Mouse (Mus musculus): ENCODE data around the gene Stpg1.

Stpg1 gene

DNA sequence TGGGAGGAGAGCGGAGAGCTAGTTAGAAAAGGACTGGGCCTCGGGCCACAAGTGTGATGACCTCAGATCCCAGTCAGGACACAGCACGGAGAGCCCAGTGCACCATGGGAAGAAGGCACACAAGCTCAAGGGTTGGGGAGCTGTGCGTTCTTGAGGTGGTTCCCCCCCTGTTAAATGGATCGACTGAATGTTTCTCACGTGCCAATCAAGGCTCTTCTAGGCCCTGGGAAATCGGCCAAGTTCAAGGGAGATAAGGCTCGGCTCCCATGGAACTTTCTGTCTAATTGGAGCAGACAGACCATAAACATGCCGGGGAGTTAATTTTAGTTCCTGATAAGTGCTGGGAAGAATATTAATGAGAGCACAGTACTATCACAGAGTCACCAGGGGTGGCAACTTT is 70.8 kb downstream of the Stpg1 start:
- no peak for DNase-seq

DNA sequence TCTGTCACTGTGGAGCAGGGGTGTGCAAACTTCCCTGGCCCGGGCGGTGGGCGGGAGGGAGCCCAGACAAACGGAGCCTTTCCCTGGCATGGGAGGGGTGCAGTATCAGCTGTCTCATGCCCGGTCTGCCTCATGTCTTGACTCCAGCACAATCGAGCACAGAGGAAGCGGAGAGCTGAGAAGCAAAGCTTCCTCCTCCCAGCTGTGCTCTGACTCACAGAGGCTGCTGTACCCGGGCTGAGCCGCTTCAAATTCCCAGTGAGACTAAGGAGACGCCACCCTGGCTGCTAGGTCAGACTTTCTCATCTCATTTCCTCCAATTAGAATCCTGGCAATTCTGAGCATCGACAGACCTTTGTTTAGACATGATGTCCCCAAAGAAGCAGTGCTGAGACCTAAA is 72.5 kb downstream of the Stpg1 start:
- no peak for DNase-seq

DNA sequence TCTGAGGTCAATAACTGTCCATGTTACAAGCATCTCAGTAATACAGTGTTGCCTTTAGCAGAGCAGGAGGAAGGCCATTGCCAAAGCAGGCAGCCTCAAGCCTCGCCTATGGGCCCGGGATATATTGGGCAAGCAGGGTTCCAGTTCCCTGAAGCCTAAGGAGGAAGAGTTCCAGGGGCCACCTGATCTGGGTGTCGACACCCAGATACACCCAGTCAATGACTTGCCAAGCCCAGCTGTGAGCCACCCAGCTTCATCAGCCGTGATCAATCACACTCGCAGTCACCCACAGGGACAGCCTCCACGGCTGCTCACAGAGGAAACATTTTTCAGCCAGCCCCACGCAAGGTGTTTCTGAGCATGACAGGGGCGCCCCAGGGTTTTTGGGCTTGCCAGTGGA is 72.9 kb downstream of the Stpg1 start:
- no peak for DNase-seq

DNA sequence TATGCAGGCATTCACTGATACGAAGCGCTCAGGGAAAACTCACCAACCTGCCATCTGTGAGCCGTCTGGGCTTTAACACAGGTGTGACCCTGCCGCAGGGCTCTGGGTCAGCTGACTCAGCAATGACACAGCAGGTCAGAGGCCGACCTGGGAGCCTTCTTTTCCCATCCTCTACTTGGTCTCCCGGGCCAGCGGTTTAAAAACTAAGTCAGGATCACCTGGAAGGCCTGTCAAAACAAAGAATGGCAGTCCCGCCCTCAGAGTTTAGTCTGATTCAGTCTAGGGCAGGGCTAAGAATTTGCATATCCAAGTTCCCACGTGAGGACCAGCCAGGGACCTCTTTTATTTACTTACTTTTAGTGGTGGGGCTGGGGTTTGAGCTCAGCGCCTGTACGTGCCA is 74.6 kb downstream of the Stpg1 start:
- no peak for DNase-seq

DNA sequence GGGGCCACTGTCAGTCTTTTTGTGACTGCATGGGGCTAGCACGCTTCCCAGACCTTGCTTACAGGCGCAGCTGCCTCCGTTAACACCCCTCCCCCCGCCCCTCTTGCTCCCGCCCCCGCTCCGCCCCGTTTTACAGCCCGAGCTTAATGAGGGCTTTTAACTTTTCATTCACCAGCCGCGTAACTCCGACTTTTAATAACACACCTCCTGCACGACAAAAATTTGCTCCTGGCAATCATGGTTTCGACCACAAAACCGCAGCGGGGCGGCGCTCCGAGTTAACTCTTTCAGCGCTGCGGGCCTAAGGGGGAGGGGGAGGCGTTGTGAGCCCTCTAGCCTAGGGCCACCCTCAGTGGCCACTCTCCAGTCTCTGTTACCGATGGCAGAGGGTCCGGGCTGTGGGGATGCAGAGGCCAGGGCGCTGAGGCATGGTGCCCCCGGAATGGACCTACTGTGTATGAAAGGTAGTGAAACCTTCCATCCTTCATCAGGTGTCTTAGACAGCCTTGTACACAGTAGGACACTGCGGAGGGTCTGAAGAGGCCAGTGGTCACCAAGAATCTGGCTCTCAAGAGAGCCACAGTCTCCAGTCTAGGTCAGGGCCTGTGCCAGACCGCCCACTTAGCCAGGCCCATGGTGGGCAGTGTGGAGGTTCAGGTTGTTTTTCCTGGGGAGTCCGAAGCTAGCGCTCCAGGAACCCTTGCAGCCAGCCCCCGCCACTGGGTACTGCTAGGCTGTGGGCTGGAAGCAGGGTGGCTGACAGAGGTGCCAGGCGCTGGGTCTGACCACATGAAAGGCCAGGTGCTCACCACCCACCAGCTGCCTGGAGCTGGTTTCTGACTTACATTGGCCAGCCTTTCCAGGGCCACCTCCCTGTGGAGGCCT is 75.8 kb downstream of the Stpg1 start:
- DNase-seq = peak in 1 of 2 experiments; percentile 9

DNA sequence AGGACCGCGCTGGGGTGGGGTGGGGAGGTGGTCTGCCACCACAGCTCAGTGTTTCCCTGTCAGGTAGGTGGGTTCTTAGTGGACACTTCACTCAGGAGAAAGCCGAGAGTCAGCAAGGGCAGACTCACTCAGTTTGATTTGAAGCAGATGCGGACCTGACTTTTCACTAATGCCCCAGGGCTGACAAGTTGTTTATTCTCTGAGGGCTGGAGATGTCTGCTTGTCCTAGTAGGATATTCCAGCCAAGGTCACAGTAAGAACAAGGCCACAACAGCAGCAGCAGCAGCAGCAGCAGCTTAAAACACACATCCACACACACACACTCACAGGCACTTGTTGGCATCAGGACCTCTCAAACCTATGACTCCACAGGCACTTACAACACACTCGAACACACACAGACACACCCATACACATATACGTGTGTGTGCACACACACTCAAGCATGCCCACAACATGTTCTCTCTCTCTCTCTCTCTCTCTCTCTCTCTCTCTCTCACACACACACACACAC is 76.5 kb downstream of the Stpg1 start:
- no peak for DNase-seq

DNA sequence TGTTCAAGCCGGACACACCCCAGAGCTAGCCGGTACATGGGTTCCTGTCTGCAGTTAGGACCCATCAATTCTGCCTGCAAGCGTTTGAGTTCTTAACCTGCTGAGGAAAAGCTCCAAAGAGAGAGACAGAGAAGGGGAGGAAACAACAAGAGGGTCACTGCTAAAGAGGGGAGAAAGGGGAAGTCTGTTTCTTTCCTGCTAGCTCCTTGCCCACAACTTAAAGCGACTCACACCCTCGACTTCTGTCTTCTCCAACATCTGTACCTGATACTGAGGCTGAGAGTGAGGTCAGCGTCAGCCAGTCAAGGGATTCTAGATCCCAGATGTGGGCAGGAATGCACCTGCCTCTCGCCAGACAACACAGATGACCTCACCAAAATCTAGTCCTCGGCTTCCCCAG is 77.7 kb downstream of the Stpg1 start:
- DNase-seq = no peak

DNA sequence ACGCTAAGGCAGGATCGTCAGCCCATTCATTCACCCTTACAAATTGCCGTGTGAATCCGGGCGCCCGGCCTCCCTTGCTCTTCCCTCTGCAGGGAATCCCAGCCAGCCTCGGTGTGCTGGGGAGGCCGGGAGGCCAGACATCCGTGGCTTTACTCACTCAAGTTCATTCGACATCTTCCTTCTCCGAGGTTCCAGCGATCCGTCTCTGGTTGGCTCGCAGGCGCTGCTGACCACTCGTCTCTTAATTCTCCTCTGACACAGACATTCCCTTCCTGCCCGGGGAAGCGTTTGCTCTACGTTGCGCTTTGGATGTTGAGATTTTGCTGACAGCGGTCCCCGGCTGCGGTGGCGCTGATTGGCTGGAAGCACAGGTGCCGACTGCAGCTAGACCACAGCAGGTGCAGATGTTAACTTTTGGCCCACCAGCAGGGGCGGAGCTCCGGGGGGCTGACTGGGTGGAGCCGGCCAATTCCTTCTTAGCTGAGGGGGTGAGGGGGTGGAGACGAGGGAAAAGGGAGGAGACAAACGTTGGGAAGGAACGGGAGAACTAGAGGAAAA is 78.7 kb downstream of the Stpg1 start, which contains the start of gene Grhl3:
Gene Grhl3, minus strand, starts transcription at position 380 of the 558 bp plus-strand sequence.
- DNase-seq = peak; percentile 20

DNA sequence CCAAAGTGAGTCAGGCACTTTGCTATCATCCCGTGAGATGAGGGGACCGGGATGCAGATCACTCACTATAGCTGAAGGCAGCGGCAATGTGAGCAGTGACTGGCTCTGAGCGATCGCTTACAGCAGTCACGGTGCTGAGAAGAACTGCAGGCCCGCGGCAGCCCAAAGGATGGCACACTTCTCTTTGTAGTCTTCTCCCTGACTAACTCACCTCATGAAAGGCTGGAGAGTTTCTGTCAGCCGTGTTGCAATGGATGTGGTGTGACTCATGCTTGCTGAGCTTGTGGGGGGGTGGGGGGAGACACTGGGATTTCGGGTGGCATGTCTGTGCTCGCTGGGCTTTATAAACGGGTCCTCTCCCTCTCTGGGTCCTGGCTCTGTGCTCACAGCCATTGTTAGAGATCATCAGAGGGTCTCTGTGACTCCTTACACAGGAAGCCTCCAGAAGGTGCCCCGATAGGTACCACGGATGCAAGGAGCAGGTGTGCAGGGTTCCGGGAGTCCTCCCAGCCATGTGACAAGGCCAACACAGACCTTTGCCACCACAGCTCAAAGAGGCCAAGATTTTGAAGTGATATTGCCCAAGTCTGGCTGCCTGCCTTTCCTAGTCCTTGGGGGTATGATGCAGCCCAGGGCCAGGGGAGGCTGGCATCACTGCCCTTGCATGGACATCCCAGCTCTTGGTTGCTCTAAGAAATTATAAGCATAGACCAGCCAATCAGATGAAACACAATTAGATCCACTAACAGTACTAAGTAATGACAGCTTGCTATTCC is 81.0 kb downstream of the Stpg1 start:
- DNase-seq = no peak

DNA sequence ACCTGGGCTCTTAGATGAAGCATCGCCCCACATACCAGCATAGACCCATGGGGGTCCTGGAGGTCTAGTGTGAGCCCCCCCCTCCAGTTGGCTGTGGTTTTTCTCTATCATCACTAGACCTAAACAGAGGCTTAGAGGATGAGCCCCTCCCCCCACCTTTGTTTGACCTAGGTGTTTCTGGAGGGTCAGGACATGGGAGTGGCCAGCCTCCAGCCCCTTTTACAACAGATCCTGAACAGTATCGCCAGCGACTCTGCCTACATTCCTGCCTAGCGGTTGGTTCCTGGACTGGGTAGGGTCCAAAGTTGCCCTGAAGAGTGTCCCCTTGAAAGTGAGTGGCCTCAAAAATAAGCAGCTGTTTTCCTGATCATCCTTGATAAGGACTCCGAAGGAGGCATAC is 83.9 kb downstream of the Stpg1 start:
- no peak for DNase-seq

DNA sequence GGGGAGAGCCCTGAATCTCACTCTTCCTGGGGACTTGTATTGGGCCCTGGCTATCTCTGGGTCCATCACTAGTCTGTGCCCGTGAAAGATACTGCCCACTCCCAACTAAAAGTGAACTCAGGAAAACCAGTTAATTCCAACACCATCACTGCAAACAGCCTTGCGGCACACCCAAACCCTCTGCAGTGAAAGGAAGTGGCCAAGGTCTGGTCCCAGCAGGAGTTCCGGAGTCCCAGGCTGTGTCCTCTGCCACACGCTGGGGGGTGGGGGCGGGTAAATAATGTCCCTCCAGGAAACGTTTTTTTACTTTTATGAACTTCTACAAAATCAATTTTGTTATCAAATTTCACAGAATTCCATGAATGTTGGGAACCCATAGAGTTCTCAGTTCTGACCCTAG is 85.1 kb downstream of the Stpg1 start:
- no peak for DNase-seq

DNA sequence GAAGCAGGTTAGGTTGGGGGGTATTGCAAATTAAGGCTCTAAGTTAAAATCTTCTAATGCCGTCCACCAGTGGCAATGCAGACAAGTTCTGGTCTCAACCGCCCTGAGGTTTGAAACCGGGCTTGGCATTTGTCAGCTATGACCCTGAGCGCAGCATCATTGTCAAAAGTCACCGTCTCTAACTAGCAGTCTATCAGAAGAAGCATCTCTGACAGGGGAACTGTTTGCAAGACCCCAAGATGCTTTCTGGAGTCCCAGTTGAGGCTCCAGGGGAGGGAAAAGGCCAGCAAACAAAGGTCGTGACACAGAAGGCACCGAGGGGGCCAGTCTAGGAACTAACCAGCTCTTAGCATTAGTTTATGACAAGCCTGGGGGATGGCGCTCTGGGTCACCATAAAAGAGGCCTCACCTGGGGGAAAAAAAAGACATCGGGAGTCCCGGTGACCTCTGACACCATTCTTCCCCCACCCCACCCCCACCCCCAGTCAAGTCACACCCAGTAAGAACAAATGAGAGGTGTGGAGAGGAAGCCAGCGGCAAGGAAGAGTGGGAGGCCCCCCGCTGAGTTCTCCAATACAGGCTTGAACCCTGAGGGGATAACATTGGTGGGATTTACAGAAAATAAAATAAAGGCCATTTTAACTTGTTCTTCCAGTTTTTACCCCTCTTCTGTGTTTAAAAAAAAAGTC is 86.8 kb downstream of the Stpg1 start:
- no peak for DNase-seq

DNA sequence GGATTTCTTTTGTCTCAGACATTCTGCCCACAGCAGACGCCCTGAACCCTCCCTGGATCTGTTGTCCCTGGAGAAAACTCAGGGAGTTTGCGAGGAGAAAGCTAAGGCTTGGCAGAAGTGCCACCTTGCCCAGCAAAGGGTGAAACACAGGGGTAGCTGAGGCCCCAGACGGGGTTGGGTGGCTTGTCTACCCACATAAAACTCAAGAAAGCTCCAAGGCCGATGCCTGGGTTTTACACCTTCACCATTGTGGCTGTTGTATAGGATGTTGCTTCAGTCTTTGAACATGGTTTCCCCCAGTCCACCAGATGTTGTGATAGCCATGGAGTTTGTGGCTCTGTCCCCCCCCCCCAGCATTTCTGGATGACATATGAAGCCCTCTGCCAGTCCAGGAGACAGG is 90.2 kb downstream of the Stpg1 start:
- DNase-seq = no peak
